Mouse (Mus musculus): ENCODE measurements around the gene Stxbp1. TPM values are rescaled to one million over a fixed set of nuclear protein-coding genes. Genes with fewer than 3 reads are reported as not detected.
"Not testable (repeated sequence)": the region's sequence is repeated elsewhere in the genome, so short reads cannot be mapped to it uniquely, and the experiment has no call there.

Stxbp1 gene
- polyA plus RNA-seq, 1 experiment: 713 TPM

DNA sequence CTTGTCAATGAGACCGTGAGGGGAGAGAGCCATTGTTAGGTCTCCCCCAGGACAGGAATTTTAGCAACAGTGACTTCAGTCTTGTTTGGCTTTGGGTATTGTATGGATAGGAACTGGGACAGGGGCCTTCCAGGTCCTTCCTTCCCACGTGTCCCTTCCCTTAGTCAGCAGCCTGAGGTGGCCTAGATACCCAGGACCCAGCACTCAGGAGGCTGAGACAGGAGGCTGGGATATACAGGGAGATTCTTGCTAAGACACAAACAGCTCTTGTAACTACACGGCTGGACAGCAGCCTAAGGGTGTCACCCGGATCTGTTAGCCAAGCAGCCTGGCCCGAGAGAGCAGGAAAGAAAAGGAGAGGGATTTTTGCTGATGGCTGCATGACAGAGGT, 12.6 kb upstream of the Stxbp1 start:
- TF ChIP-seq CTCF (IDR thresholded peaks at IDR 0.05; ENCODE audit: extremely low read depth, insufficient read depth, low read length) (no peak), POLR2A (IDR thresholded peaks at IDR 0.05; ENCODE audit: extremely low read depth, insufficient read depth, low read length) (no peak)
- Histone ChIP-seq H3K4me3 (ENCODE audit: insufficient read depth, low read length) (no peak overlapping the region), H3K4me1 (ENCODE audit: control insufficient read depth, insufficient read depth, low read length) (no peaks in the 10 kb centered on the region; the same call in 1 of the 2 replicates), H3K27ac (ENCODE audit: insufficient read depth, low read length) (no peak overlapping the region)

DNA sequence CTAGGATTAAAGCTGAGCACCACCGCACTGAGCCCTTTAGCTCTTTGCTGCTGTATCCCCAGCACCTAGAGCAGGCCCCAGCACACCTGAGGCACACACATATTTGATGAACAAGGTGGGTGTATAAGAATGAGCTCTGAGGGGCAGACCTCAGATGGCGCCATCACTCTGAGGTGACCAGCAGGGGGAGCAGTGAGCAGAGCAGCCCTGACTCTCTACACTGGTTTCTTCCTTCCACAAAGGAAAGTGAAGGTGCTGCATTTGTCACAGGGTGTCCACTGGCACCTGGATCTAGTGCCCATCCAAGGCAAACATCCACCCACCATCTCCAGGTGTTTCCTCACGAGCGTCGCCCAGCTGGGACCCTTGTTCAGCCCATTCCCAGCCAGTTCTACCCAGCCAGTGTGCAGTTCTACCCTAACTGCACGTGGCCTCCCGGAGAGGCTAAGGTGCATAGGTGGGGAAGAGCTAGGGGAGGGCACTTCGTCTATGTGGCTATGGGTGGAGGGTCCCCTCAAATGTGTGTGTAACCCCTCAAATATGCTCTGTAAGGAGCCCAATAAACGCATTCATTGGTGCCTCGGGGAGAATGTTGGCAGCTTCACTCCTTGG, 12.1 kb upstream of the Stxbp1 start:
- TF ChIP-seq CTCF (IDR thresholded peaks at IDR 0.05; ENCODE audit: extremely low read depth, insufficient read depth, low read length) (peak; percentile 71), POLR2A (IDR thresholded peaks at IDR 0.05; ENCODE audit: extremely low read depth, insufficient read depth, low read length) (no peak)
- no peak overlapping the region for H3K27ac ChIP-seq (ENCODE audit: insufficient read depth, low read length)
- H3K4me1 ChIP-seq (ENCODE audit: control insufficient read depth, insufficient read depth, low read length): no peaks in the 10 kb centered on the region

DNA sequence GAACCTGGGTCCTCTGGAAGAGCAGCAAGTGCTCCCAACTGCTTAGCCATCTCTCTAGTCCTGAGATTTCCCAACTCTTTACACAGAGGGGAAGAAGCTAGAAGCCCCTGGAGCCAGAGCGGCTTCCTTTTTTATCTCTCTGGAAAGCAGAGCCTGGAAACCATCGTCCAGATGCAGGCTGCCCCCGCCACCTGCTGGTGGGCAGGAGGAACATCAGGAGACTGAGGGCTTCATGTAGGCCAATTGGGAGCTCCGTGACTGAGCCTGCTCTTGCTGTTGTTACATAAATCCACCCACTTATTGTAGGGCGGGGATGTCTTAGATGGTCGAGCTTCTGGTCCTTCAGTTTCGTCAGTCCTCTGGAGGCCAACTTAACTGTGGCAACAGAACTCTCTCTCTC, 10.5 kb upstream of the Stxbp1 start:
- TF ChIP-seq POLR2A (IDR thresholded peaks at IDR 0.05; ENCODE audit: extremely low read depth, insufficient read depth, low read length) (no peak), CTCF (IDR thresholded peaks at IDR 0.05; ENCODE audit: extremely low read depth, insufficient read depth, low read length) (peak; percentile 87)
- no peaks in the 10 kb centered on the region for H3K4me1 ChIP-seq (ENCODE audit: control insufficient read depth, insufficient read depth, low read length)
- H3K4me3 ChIP-seq (ENCODE audit: insufficient read depth, low read length): no peak overlapping the region
- no peak overlapping the region for H3K27ac ChIP-seq (ENCODE audit: insufficient read depth, low read length)

More for the DNA sequence above, 12.1 kb upstream of the Stxbp1 start:
- no peak overlapping the region for H3K4me3 ChIP-seq (ENCODE audit: insufficient read depth, low read length)

DNA sequence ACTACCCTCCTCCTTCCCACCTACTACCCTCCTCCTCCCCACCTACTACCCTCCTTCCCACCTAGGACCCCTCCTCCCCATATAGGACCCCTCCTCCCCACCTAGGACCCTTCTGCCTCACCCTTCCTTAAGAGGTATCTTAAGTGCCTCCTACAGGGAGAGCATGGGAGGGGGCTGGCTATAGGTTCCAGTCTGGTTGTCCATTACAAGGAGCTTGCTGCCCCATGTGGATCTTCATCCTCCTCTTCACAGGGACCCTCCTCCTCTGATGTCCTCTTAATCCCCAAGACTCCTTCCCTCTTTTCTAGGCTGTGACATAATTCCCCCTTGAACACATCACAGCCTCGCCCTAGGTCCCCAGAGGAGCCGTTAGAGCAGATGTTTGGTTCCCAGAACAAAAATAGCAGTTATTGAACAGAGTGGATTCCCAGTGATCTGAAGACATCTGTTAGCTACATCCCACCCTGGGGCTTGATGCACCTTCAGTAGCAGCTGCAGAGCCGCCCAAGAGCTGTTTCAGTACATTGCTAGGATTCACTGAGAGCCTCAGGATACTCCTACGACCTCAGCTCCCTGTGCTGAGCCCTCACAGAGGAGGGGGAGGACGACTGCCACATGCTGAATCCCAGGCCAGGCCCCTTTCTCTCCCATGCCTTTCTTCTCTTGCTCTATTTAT, 8.9 kb upstream of the Stxbp1 start:
- TF ChIP-seq CTCF (IDR thresholded peaks at IDR 0.05; ENCODE audit: extremely low read depth, insufficient read depth, low read length): no peak
- TF ChIP-seq POLR2A (IDR thresholded peaks at IDR 0.05; ENCODE audit: extremely low read depth, insufficient read depth, low read length): no peak
- H3K27ac ChIP-seq (ENCODE audit: insufficient read depth, low read length): no peak overlapping the region
- H3K4me1 ChIP-seq (ENCODE audit: control insufficient read depth, insufficient read depth, low read length): no peaks in the 10 kb centered on the region
- no peak overlapping the region for H3K4me3 ChIP-seq (ENCODE audit: insufficient read depth, low read length)

DNA sequence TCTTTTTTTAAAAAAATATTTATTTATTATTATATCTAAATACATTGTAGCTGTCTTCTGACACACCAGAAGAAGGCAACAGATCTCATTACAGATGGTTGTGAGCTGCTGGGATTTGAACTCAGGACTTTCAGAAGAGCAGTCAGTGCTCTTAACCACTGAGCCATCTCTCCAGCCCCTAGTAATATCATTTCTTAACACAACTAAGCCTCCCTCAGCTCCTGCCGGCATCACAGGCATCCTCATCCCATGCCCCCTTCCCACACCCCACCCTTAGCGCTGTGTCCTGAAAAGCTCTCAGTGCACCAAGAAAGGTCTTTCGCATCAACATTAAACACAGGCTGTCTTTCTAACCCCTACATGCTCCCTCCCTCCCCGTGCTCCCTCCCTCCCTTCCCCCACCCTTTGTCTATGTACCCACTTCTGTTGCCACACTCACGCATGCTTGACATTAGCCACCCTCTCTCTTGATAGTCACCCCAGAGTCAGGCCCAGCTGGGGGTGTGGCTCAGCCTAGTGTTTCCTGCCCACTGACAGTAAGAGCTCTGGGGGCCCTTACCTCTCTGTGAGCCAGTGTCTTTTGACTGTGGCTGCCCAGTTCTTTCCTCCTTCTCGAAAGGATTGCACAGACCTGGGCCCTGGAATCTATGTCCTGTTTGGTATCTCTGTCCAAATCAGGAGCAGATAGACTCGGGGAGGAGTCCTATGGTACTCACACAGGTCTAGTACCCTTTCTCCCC, 8.2 kb upstream of the Stxbp1 start:
- TF ChIP-seq CTCF (IDR thresholded peaks at IDR 0.05; ENCODE audit: extremely low read depth, insufficient read depth, low read length): no peak
- no peak for TF ChIP-seq POLR2A (IDR thresholded peaks at IDR 0.05; ENCODE audit: extremely low read depth, insufficient read depth, low read length)
- no peak overlapping the region for H3K4me3 ChIP-seq (ENCODE audit: insufficient read depth, low read length)
- no peaks in the 10 kb centered on the region for H3K4me1 ChIP-seq (ENCODE audit: control insufficient read depth, insufficient read depth, low read length)
- H3K27ac ChIP-seq (ENCODE audit: insufficient read depth, low read length): no peak overlapping the region

DNA sequence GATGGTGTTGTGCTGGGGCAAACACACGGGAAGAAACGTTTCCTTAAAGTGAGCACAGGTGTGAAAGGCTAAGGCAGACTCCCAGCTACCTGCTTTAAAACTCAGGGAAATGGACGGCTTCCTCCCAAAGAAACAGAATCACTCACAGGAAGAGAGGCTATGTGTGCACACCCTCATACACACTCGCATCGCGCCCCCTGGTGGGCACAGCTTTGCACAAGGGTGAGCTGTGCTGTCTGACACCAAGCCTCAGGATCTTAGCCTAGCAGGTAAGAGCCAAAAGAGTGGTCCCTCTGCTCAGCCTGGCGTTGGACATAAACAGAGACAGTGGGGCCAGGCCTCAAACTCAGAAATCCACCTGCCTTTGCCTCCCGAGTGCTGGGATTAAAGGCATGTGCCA, 7.2 kb upstream of the Stxbp1 start:
- Histone ChIP-seq H3K27ac (ENCODE audit: insufficient read depth, low read length) (no peak overlapping the region), H3K4me1 (ENCODE audit: control insufficient read depth, insufficient read depth, low read length) (no peaks in the 10 kb centered on the region), H3K4me3 (ENCODE audit: insufficient read depth, low read length) (no peak overlapping the region)
- TF ChIP-seq CTCF (IDR thresholded peaks at IDR 0.05; ENCODE audit: extremely low read depth, insufficient read depth, low read length) (peak; percentile 91), POLR2A (IDR thresholded peaks at IDR 0.05; ENCODE audit: extremely low read depth, insufficient read depth, low read length) (no peak)

DNA sequence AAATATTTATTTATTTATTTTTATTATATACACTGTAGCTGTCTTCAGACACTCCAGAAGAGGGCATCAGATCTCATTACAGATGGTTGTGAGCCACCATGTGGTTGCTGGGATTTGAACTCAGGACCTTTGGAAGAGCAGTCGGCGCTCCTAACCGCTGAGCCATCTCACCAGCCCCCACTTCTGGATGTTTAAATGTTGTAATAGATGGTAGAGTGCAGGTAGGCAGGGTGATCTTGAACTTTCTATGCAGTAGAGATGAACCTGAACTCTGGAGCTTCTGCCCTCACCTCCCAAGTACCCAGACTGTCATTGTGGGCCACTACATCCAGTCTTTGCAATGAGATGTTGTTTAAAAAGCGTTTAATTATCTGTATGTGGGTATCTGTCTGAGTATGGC, 6.7 kb upstream of the Stxbp1 start:
- not testable (repeated sequence) for H3K27ac ChIP-seq (ENCODE audit: insufficient read depth, low read length); H3K4me1 ChIP-seq (ENCODE audit: control insufficient read depth, insufficient read depth, low read length); H3K4me3 ChIP-seq (ENCODE audit: insufficient read depth, low read length)

DNA sequence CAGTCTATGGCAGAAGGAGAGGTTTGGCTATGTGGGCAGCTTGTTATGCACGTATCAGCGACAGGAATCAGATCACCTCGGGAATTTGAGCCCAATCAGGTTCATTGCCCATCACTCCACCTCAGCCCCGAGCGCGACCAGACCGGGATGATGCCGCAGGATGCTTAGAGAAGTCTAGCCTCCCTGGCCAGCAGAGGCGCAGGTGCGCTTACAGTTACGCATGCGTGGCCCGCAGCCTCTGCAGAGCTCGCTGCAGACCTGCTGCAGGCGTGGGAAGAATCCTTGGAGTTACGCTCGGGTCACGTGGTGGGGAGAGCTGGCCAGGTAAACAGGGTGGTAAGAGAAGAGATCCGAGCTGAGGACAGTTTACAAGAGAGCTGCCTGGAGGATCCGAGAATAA, 5.1 kb upstream of the Stxbp1 start:
- TF ChIP-seq CTCF (IDR thresholded peaks at IDR 0.05; ENCODE audit: extremely low read depth, insufficient read depth, low read length) (no peak; the same call in none of the 2 replicates), POLR2A (IDR thresholded peaks at IDR 0.05; ENCODE audit: extremely low read depth, insufficient read depth, low read length) (peak; percentile 47; the same call in 1 of the 2 replicates)
- H3K27ac ChIP-seq (ENCODE audit: insufficient read depth, low read length): no peak overlapping the region
- 0 out of 2 replicates have a peak overlapping the region, but pooled peaks have one; percentile 0 for H3K4me3 ChIP-seq (ENCODE audit: insufficient read depth, low read length)
- H3K4me1 ChIP-seq (ENCODE audit: control insufficient read depth, insufficient read depth, low read length): no peaks in the 10 kb centered on the region

DNA sequence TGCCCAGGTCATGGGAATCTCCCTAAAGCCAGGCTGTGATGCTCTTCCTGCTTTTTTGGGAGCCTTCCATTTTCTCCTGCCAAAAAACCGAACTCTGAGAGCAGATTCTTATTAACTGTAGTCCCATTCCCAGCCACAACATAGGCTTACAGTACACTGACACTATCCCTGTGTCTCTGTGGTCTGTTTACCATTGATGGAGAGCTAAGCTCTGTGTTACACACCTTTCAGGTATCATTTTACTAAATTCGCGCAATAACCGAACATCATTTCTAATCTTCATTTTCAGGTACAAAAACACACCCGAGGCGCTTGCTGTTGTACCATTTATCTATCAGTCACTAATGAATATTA, 400 bp upstream of the Stxbp1 start:
- Histone ChIP-seq H3K27ac (ENCODE audit: insufficient read depth, low read length) (no peak overlapping the region; the same call in 1 of the 2 replicates), H3K4me1 (ENCODE audit: control insufficient read depth, insufficient read depth, low read length) (peaks cover 6% of the 10 kb centered on the region), H3K4me3 (ENCODE audit: insufficient read depth, low read length) (peak overlapping the region; percentile 98)
- TF ChIP-seq POLR2A (IDR thresholded peaks at IDR 0.05; ENCODE audit: extremely low read depth, insufficient read depth, low read length) (no peak; the same call in 1 of the 2 replicates), CTCF (IDR thresholded peaks at IDR 0.05; ENCODE audit: extremely low read depth, insufficient read depth, low read length) (no peak)
